Mouse (Mus musculus) embryonic facial prominence, embryonic 14.5 days (tissue): ENCODE results near the gene Kctd13. TPM values are rescaled to one million over a fixed set of nuclear protein-coding genes. Genes with fewer than 3 reads are reported as not detected.

Experiments
- ATAC-seq: fragments of 200-750 bp; cut with Nextera tagmentation; 2 replicates; pipeline ENCODE4 v1.8.0; 2017; ENCODE audit warnings: low read depth, moderate number of reproducible peaks, moderate TSS enrichment
- DNase-seq: peaks from one replicate; pipeline ENCODE4 v3.0.0-alpha.2; 2015; ENCODE audit warnings: low spot score
- H3K27ac ChIP-seq: fragments of 300-500 bp; sonication (generic); replicated peaks from 2 replicates; pipeline ENCODE4 v1.5.1; 2014; ENCODE audit warnings: low read depth, mild to moderate bottlenecking, low read length, moderate library complexity
- H3K27me3 ChIP-seq: fragments of 300-500 bp; sonication (generic); replicated peaks from 2 replicates; pipeline ENCODE4 v1.6.1; 2014; ENCODE audit warnings: low read length; ENCODE audit not compliant: control insufficient read depth, insufficient read depth
- H3K36me3 ChIP-seq: fragments of 300-500 bp; sonication (generic); 2 replicates; pipeline ENCODE4 v1.6.1; 2014; ENCODE audit warnings: low read length, mixed read lengths; ENCODE audit not compliant: control insufficient read depth, insufficient read depth
- H3K4me1 ChIP-seq: fragments of 300-500 bp; sonication (generic); 2 replicates; pipeline ENCODE4 v1.6.1; 2014; ENCODE audit warnings: antibody characterized with exemption, low read length; ENCODE audit not compliant: control insufficient read depth, insufficient read depth
- H3K4me2 ChIP-seq: fragments of 300-500 bp; sonication (generic); 2 replicates; pipeline ENCODE4 v1.6.1; 2014; ENCODE audit warnings: low read depth, mild to moderate bottlenecking, low read length, moderate library complexity, mixed read lengths
- H3K4me3 ChIP-seq: fragments of 300-500 bp; sonication (generic); 2 replicates; pipeline ENCODE4 v1.5.1; 2014; ENCODE audit warnings: low read depth, mild to moderate bottlenecking, low read length
- H3K9ac ChIP-seq: fragments of 300-500 bp; sonication (generic); 2 replicates; pipeline ENCODE4 v1.6.1; 2014; ENCODE audit warnings: low read depth, mild to moderate bottlenecking, low read length, moderate library complexity, mixed read lengths
- H3K9me3 ChIP-seq: fragments of 300-500 bp; sonication (generic); 2 replicates; pipeline ENCODE4 v1.6.1; 2016; ENCODE audit warnings: low read length; ENCODE audit not compliant: control insufficient read depth
- WGBS: fragments of 180-500 bp; shearing (Covaris S2); extraction: QIAGEN DNeasy Blood & Tissue Kit; methylation state at CpG from one replicate; pipeline ENCODE4 v1.1.7; 2014; 5-methylcytosine and 5-hydroxymethylcytosine counted together
- polyA plus RNA-seq: library from polyadenylated mRNA; unstranded; fragments of >200 nt; fragmentation: Nextera tagmentation; extraction: Ambion mirVana; gene quantifications from 2 replicates; pipeline ENCODE4 v1.2.1, GENCODE M21; 2014

Kctd13 gene
- polyA plus RNA-seq, 1 experiment from 2014 or later, result 13.7 TPM

- ATAC-seq (peak; percentile 60; the same call in 1 of the 2 replicates), DNase-seq (peak; percentile 34)
- H3K36me3 ChIP-seq, result no peaks in the 10 kb centered on the region
- no peak overlapping the region for H3K27ac ChIP-seq
- peak overlapping the region; percentile 11; the same call in 1 of the 2 replicates for H3K4me2 ChIP-seq
- H3K9ac ChIP-seq, result no peak overlapping the region
- H3K4me1 ChIP-seq, result no peaks in the 10 kb centered on the region
- peaks cover 13% of the 10 kb centered on the region; the same call in 1 of the 2 replicates for H3K27me3 ChIP-seq
- 27% methylated on average over 19 of the region's 19 CpGs for WGBS
- no peaks in the 10 kb centered on the region for H3K9me3 ChIP-seq
- no peak overlapping the region for H3K4me3 ChIP-seq
Measured at GRCm38 (mm10) chr7:126963548-126964286, 35.0 kb downstream of the Kctd13 start.

DNA sequence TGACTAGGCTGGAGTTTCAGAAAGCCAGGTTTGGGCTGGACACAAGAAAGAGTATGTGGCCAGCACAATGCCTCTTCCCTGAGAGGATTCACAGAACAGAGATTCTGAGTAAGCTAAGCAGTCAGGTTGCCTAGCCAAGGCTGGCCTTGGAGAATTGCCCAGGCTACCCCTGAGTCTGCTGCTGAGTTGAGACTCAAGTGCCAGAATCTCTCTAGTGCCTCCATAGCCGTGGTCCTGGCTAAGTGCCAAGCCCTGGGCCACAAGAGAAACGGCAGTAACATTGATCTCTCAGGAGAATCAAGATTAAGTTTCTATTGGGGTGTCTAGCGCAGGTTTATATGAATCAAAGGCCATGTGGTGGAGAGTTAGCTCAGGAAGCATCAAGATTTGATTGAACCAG is 36.9 kb downstream of the Kctd13 start:
- H3K4me3 ChIP-seq, result no peak overlapping the region
- no peaks in the 10 kb centered on the region for H3K36me3 ChIP-seq
- H3K27ac ChIP-seq, result no peak overlapping the region
- no peaks in the 10 kb centered on the region for H3K9me3 ChIP-seq
- ATAC-seq (no peak), DNase-seq (no peak)
- no peak overlapping the region for H3K9ac ChIP-seq
- H3K4me2 ChIP-seq, result no peak overlapping the region
- H3K27me3 ChIP-seq, result peaks cover 13% of the 10 kb centered on the region; the same call in 1 of the 2 replicates
- 58% methylated on average over 3 of the region's 3 CpGs for WGBS
- H3K4me1 ChIP-seq, result no peaks in the 10 kb centered on the region

- DNase-seq (no peak), ATAC-seq (no peak)
- 62% methylated on average over 6 of the region's 6 CpGs for WGBS
- Histone ChIP-seq H3K9ac (no peak overlapping the region), H3K36me3 (no peaks in the 10 kb centered on the region), H3K4me2 (no peak overlapping the region), H3K27ac (no peak overlapping the region), H3K9me3 (no peaks in the 10 kb centered on the region), H3K4me3 (no peak overlapping the region), H3K27me3 (peaks cover 13% of the 10 kb centered on the region; the same call in 1 of the 2 replicates), H3K4me1 (no peaks in the 10 kb centered on the region)
Measured at GRCm38 (mm10) chr7:126967361-126967760, 38.7 kb downstream of the Kctd13 start.

- Histone ChIP-seq H3K4me2 (peak overlapping the region; percentile 88), H3K9me3 (no peaks in the 10 kb centered on the region), H3K27ac (no peak overlapping the region), H3K9ac (peak overlapping the region; percentile 89; the same call in 1 of the 2 replicates), H3K4me3 (peak overlapping the region; percentile 78), H3K4me1 (peaks cover 8% of the 10 kb centered on the region), H3K27me3 (no peaks in the 10 kb centered on the region), H3K36me3 (peaks cover 28% of the 10 kb centered on the region)
- 11% methylated on average over 8 of the region's 8 CpGs for WGBS
- ATAC-seq, result no peak; the same call in 1 of the 2 replicates
- no peak for DNase-seq
Measured at GRCm38 (mm10) chr7:126975493-126975892, 46.8 kb downstream of the Kctd13 start.

- ATAC-seq (no peak), DNase-seq (no peak)
- WGBS, result 0% methylated on average over 1 of the region's 1 CpGs
- no peaks in the 10 kb centered on the region for H3K9me3 ChIP-seq
- peak within 1 kb of the TSS; percentile 90 for H3K27ac ChIP-seq
- H3K4me3 ChIP-seq, result peak within 1 kb of the TSS; percentile 78
- no peaks in the 10 kb centered on the region for H3K27me3 ChIP-seq
- H3K4me1 ChIP-seq, result peaks cover 8% of the 10 kb centered on the region
- H3K9ac ChIP-seq, result peak within 1 kb of the TSS; percentile 89
- peak within 1 kb of the TSS; percentile 88 for H3K4me2 ChIP-seq
- peaks cover 28% of the 10 kb centered on the region for H3K36me3 ChIP-seq
Measured at GRCm38 (mm10) chr7:126975893-126975949, 47.0 kb downstream of the Kctd13 start, which contains the start of gene Cdipt. Gene Cdipt (plus strand): TSS chr7:126975914.

DNA sequence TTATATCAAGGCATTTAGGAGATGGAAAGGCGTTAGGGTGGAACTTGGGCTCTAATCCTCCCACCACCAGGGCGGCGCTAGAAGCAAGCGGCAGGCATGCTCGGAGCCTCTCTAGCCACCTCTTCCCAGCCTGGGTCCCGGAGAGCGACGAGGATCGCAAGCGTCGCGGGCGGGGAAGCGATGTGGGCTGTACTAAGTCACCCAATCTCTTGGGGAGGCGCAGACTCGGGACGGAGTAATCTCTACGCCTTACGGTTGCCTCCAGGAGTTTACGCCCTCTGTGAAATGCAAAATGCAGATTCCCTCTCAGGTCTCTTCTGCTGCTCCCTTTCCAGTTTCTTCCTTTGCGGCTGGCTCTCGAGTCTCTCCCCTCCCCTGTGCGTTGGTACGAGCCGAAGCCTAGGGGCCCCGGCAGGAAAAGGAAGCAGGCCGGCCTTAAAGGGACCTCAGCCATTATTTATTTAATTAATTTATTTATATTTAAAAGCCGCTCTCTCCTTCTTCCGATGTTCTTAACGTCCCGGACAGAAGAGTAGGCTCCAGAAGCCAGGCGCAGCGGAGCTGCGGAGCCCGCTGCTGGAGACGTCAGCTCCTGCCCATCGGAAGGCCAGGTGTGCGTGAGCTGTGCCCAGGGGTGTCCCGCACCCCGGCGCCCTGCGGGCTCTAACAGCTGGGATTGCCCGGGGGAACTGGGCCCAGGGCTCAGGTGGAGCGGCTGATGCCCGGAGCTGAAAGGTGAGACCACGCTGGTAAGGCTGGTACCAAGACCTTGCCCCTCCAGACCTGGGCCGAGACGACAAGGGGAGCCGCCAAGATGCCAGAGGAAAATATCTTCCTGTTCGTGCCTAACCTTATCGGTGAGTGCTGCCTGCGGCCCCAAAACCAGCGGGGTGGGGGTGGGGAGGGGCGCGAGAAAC is 47.5 kb downstream of the Kctd13 start, which contains the start of gene Cdiptos:
TSS of gene Cdiptos (minus strand) at position 149 of the 917 bp plus-strand sequence.
- H3K36me3 ChIP-seq, result peaks cover 31% of the 10 kb centered on the region
- no peaks in the 10 kb centered on the region for H3K27me3 ChIP-seq
- peak within 1 kb of the TSS; percentile 90 for H3K27ac ChIP-seq
- WGBS, result under 1% methylated on average over 42 of the region's 55 CpGs
- H3K9me3 ChIP-seq, result no peaks in the 10 kb centered on the region
- DNase-seq (peak; percentile 99), ATAC-seq (peak; percentile 98)
- H3K4me3 ChIP-seq, result peak within 1 kb of the TSS; percentile 78
- peak within 1 kb of the TSS; percentile 89 for H3K9ac ChIP-seq
- peak within 1 kb of the TSS; percentile 88 for H3K4me2 ChIP-seq
- peaks cover 8% of the 10 kb centered on the region for H3K4me1 ChIP-seq

- ATAC-seq, result no peak
- WGBS, result 26% methylated on average over 14 of the region's 14 CpGs
- H3K36me3 ChIP-seq, result peaks cover 31% of the 10 kb centered on the region
- no peak for DNase-seq
- peak overlapping the region; percentile 89 for H3K9ac ChIP-seq
- H3K27ac ChIP-seq, result no peak overlapping the region; the same call in 1 of the 2 replicates
- peak overlapping the region; percentile 88 for H3K4me2 ChIP-seq
- no peaks in the 10 kb centered on the region for H3K9me3 ChIP-seq
- H3K4me1 ChIP-seq, result peaks cover 8% of the 10 kb centered on the region
- H3K4me3 ChIP-seq, result peak overlapping the region; percentile 78
- H3K27me3 ChIP-seq, result no peaks in the 10 kb centered on the region
Measured at GRCm38 (mm10) chr7:126976878-126977459, 48.3 kb downstream of the Kctd13 start.

DNA sequence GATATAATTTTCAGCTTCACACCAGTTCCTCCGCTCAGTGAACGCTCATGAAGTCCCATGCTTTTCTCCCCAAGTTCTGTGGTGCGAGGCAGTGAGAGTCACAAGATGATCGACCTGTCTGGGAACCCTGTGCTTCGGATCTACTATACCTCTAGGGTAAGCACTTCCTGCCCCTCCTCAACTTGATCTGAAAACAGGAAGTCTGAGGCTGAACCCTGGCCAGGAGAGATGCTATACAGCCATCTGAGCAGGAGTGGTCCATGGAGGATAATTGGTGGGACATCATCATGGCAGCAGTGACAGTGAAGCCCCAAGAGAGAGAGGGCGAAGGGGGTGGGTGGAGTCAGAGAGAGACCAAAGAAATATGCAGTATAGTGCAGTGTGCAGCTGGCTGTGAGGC is 50.2 kb downstream of the Kctd13 start:
- Histone ChIP-seq H3K27ac (no peak overlapping the region), H3K27me3 (no peaks in the 10 kb centered on the region), H3K36me3 (peaks cover 31% of the 10 kb centered on the region), H3K9me3 (no peaks in the 10 kb centered on the region), H3K4me1 (peaks cover 8% of the 10 kb centered on the region), H3K4me3 (no peak overlapping the region), H3K4me2 (no peak overlapping the region), H3K9ac (no peak overlapping the region)
- ATAC-seq, result no peak
- DNase-seq, result no peak
- 87% methylated on average over 6 of the region's 6 CpGs for WGBS
